Mouse (Mus musculus) thymus, adult 2 months (tissue): ENCODE data around the gene Dhrs2.

Source experiments
- CTCF ChIP-seq: fragments of 200-500 bp; IDR thresholded peaks from 2 replicates; pipeline ENCODE4 v1.5.1; 2012; ENCODE audit warnings: mild to moderate bottlenecking, control low read depth, low read length, moderate library complexity, borderline replicate concordance; ENCODE audit not compliant: control insufficient read depth, poor library complexity, insufficient read depth; ENCODE audit errors: extremely low read depth
- POLR2A ChIP-seq: fragments of 200-500 bp; IDR thresholded peaks from 2 replicates; pipeline ENCODE4 v1.6.1; 2012; ENCODE audit warnings: mild to moderate bottlenecking, low read length, control low read depth, moderate library complexity; ENCODE audit not compliant: control insufficient read depth, poor library complexity, insufficient read depth; ENCODE audit errors: extremely low read depth

DNA sequence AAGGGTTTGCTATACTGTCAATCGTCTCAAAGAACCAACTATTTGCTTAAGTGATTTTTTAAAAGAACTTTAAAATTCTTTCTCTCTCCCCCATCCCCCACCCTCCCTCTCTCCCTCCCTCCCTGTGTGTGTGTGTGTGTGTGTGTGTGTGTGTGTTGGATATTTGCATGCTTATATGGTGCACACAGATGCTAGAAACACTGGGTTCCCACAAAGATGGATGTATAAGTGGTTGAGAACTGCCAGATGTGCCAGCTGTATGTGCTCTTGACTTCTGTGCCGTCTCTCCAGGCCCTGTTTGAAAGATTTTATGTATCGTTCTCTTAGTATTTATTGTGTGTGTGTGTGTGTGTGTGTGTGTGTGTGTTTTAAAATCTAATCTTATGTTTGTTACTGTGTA lies 17.3 kb upstream of the Dhrs2 start:
- TF ChIP-seq CTCF (no peak), POLR2A (no peak)
